Mouse (Mus musculus): ENCODE measurements around the gene Fam49a. TPM values are rescaled to one million over a fixed set of nuclear protein-coding genes. Genes with fewer than 3 reads are reported as not detected.

Gene Fam49a
- polyA plus RNA-seq, 1 experiment from 2014 or later = 12.6 TPM

GRCm38 (mm10) chr12:12351816-12352552 is 90.0 kb downstream of the Fam49a start:
- H3K9ac ChIP-seq (ENCODE audit: low read length) = no peak overlapping the region
- no peaks in the 10 kb centered on the region for H3K9me3 ChIP-seq (replicated peaks; ENCODE audit: control insufficient read depth, low read length)
- no peak overlapping the region for H3K4me3 ChIP-seq (replicated peaks; ENCODE audit: low read length)
- no peak overlapping the region for H3K27ac ChIP-seq (ENCODE audit: low read length)
- no peak for ATAC-seq (ENCODE audit: insufficient read depth, low FRiP score)
- no peaks in the 10 kb centered on the region for H3K27me3 ChIP-seq (ENCODE audit: control insufficient read depth, insufficient read depth, low read length)
- peaks cover 9% of the 10 kb centered on the region for H3K4me1 ChIP-seq (ENCODE audit: control insufficient read depth, insufficient read depth, low read length)
- H3K36me3 ChIP-seq (ENCODE audit: control insufficient read depth, insufficient read depth, low read length) = no peaks in the 10 kb centered on the region
- WGBS = 51% methylated on average over 11 of the region's 11 CpGs
- no peak overlapping the region for H3K4me2 ChIP-seq (ENCODE audit: low read depth, low read length)

- Histone ChIP-seq H3K27ac (ENCODE audit: low read length) (peak overlapping the region; percentile 47), H3K4me2 (ENCODE audit: low read depth, low read length) (no peak overlapping the region), H3K9ac (ENCODE audit: low read length) (no peak overlapping the region), H3K4me1 (ENCODE audit: control insufficient read depth, insufficient read depth, low read length) (peaks cover 9% of the 10 kb centered on the region), H3K27me3 (ENCODE audit: control insufficient read depth, insufficient read depth, low read length) (no peaks in the 10 kb centered on the region), H3K4me3 (replicated peaks; ENCODE audit: low read length) (no peak overlapping the region), H3K9me3 (replicated peaks; ENCODE audit: control insufficient read depth, low read length) (no peaks in the 10 kb centered on the region), H3K36me3 (ENCODE audit: control insufficient read depth, insufficient read depth, low read length) (no peaks in the 10 kb centered on the region)
- peak; percentile 56; the same call in 1 of the 2 replicates for ATAC-seq (ENCODE audit: insufficient read depth, low FRiP score)
- 34% methylated on average over 10 of the region's 10 CpGs for WGBS
Measured at GRCm38 (mm10) chr12:12354115-12354653, 92.2 kb downstream of the Fam49a start.

DNA sequence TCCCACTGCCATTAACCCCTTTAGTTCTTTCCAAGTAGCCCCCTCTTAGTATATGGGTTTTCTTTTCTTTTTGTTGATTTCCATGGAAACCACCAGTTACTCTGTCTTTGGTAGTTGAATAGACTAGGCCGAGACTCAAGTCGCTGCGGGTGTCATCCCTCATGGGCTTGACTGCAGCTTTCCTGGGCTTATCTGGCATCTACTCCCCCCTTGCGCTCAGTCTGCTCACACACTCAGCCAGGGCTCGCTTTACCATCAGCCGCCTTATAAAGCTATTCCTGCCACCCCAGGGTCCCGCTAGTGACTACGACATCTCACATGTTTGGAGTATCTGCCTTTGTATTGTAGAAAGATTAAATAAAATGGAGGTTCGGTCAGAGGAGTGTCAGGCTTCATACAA is 94.1 kb downstream of the Fam49a start:
- H3K27ac ChIP-seq (ENCODE audit: low read length) = peak overlapping the region; percentile 35
- H3K4me2 ChIP-seq (ENCODE audit: low read depth, low read length) = no peak overlapping the region
- no peaks in the 10 kb centered on the region for H3K9me3 ChIP-seq (replicated peaks; ENCODE audit: control insufficient read depth, low read length)
- no peaks in the 10 kb centered on the region for H3K36me3 ChIP-seq (ENCODE audit: control insufficient read depth, insufficient read depth, low read length)
- no peak overlapping the region for H3K9ac ChIP-seq (ENCODE audit: low read length)
- H3K4me1 ChIP-seq (ENCODE audit: control insufficient read depth, insufficient read depth, low read length) = peaks cover 9% of the 10 kb centered on the region
- no peak for ATAC-seq (ENCODE audit: insufficient read depth, low FRiP score)
- WGBS = 64% methylated on average over 9 of the region's 9 CpGs
- H3K4me3 ChIP-seq (replicated peaks; ENCODE audit: low read length) = no peak overlapping the region
- no peaks in the 10 kb centered on the region for H3K27me3 ChIP-seq (ENCODE audit: control insufficient read depth, insufficient read depth, low read length)

DNA sequence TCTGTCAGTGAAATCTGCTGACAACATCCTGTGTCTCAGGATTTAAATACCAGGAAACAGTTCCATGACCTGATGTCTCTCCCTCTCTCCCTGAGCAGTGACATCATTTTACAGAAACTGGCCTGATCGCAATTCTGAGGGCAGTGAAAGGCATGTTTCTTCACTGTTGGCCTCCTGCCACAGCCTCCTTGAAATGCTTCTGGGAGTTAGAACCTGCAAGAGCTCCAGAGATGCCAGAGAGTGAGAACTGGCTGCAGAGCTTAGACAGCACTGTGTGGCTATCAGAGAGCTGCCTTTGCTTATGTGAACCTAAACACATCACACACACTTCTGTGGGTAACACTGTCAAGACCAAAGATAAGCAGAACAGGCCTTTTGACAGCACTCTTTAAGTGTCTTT is 94.5 kb downstream of the Fam49a start:
- no peaks in the 10 kb centered on the region for H3K9me3 ChIP-seq (replicated peaks; ENCODE audit: control insufficient read depth, low read length)
- no peak overlapping the region for H3K4me2 ChIP-seq (ENCODE audit: low read depth, low read length)
- ATAC-seq (ENCODE audit: insufficient read depth, low FRiP score) = peak; percentile 37; the same call in 1 of the 2 replicates
- no peaks in the 10 kb centered on the region for H3K36me3 ChIP-seq (ENCODE audit: control insufficient read depth, insufficient read depth, low read length)
- H3K27ac ChIP-seq (ENCODE audit: low read length) = peak overlapping the region; percentile 35
- H3K9ac ChIP-seq (ENCODE audit: low read length) = no peak overlapping the region
- no peak overlapping the region for H3K4me3 ChIP-seq (replicated peaks; ENCODE audit: low read length)
- 30% methylated on average over 1 of the region's 1 CpGs for WGBS
- H3K4me1 ChIP-seq (ENCODE audit: control insufficient read depth, insufficient read depth, low read length) = peaks cover 9% of the 10 kb centered on the region
- no peaks in the 10 kb centered on the region for H3K27me3 ChIP-seq (ENCODE audit: control insufficient read depth, insufficient read depth, low read length)

GRCm38 (mm10) chr12:12356946-12357345 is 95.0 kb downstream of the Fam49a start:
- ATAC-seq (ENCODE audit: insufficient read depth, low FRiP score) = 0 out of 2 replicates have a peak, but pooled peaks have one; percentile 9

DNA sequence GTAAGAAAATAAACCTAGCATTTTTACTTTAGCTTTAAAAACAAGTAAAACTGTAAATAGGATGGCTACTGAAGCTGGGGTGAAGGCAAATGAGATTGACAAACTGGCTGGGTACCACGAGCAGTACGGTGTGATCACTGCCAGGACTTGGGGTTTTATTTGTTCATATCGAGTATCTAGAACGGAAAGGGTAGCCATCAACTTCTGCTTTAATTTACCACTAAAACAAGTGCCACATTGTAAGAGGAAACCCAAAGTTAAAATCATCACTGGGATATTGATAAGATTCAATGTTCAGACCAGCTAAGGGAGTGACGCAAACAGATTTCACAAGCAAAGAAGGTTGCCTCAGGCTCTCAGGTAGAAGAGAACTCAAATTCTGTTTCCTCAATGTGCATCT is 98.0 kb downstream of the Fam49a start:
- peaks cover 5% of the 10 kb centered on the region; the same call in 1 of the 2 replicates for H3K4me1 ChIP-seq (ENCODE audit: control insufficient read depth, insufficient read depth, low read length)
- ATAC-seq (ENCODE audit: insufficient read depth, low FRiP score) = no peak

More at GRCm38 (mm10) chr12:12356946-12357345, 95.0 kb downstream of the Fam49a start:
- Histone ChIP-seq H3K4me2 (ENCODE audit: low read depth, low read length) (no peak overlapping the region), H3K9me3 (replicated peaks; ENCODE audit: control insufficient read depth, low read length) (no peaks in the 10 kb centered on the region), H3K36me3 (ENCODE audit: control insufficient read depth, insufficient read depth, low read length) (no peaks in the 10 kb centered on the region), H3K27me3 (ENCODE audit: control insufficient read depth, insufficient read depth, low read length) (no peaks in the 10 kb centered on the region), H3K27ac (ENCODE audit: low read length) (no peak overlapping the region), H3K9ac (ENCODE audit: low read length) (no peak overlapping the region), H3K4me1 (ENCODE audit: control insufficient read depth, insufficient read depth, low read length) (peaks cover 9% of the 10 kb centered on the region), H3K4me3 (replicated peaks; ENCODE audit: low read length) (no peak overlapping the region)
- 74% methylated on average over 5 of the region's 5 CpGs for WGBS

DNA sequence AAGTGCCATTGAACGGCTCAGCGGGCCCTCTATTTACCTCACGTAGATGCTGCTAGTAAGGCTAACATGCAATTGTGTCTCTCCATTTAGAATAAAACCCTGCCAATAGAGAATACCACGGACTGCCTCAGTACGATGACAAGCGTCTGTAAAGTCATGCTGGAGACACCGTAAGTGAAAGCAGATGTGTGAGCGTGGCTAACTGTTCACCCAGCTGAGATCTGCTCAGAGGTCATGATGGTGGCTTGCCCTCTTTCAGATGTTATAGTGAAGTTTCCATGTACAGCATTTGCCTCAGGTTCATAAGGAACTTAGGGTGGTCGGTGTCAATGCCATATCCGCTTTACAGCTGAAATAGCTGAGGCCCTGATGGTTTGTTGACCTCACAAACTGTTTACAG is 100.4 kb downstream of the Fam49a start:
- H3K4me1 ChIP-seq (ENCODE audit: control insufficient read depth, insufficient read depth, low read length) = no peaks in the 10 kb centered on the region

More for the DNA sequence above, 98.0 kb downstream of the Fam49a start:
- Histone ChIP-seq H3K27me3 (ENCODE audit: control insufficient read depth, insufficient read depth, low read length) (no peaks in the 10 kb centered on the region), H3K36me3 (ENCODE audit: control insufficient read depth, insufficient read depth, low read length) (0 out of 2 replicates have a peak, but pooled peaks cover 5% of the 10 kb centered on the region), H3K9me3 (replicated peaks; ENCODE audit: control insufficient read depth, low read length) (no peaks in the 10 kb centered on the region), H3K4me3 (replicated peaks; ENCODE audit: low read length) (no peak overlapping the region), H3K9ac (ENCODE audit: low read length) (no peak overlapping the region), H3K4me2 (ENCODE audit: low read depth, low read length) (no peak overlapping the region), H3K27ac (ENCODE audit: low read length) (no peak overlapping the region)
- WGBS = 94% methylated on average over 5 of the region's 5 CpGs

GRCm38 (mm10) chr12:12364201-12364600 is 102.3 kb downstream of the Fam49a start:
- Histone ChIP-seq H3K27ac (ENCODE audit: low read length) (no peak overlapping the region), H3K36me3 (ENCODE audit: control insufficient read depth, insufficient read depth, low read length) (0 out of 2 replicates have a peak, but pooled peaks cover 7% of the 10 kb centered on the region), H3K27me3 (ENCODE audit: control insufficient read depth, insufficient read depth, low read length) (no peaks in the 10 kb centered on the region), H3K4me2 (ENCODE audit: low read depth, low read length) (no peak overlapping the region), H3K4me1 (ENCODE audit: control insufficient read depth, insufficient read depth, low read length) (no peaks in the 10 kb centered on the region), H3K4me3 (replicated peaks; ENCODE audit: low read length) (no peak overlapping the region), H3K9me3 (replicated peaks; ENCODE audit: control insufficient read depth, low read length) (no peaks in the 10 kb centered on the region), H3K9ac (ENCODE audit: low read length) (no peak overlapping the region)
- WGBS = 73% methylated on average over 8 of the region's 8 CpGs
- ATAC-seq (ENCODE audit: insufficient read depth, low FRiP score) = no peak

More for the DNA sequence above, 100.4 kb downstream of the Fam49a start:
- H3K9ac ChIP-seq (ENCODE audit: low read length) = no peak overlapping the region
- H3K4me3 ChIP-seq (replicated peaks; ENCODE audit: low read length) = no peak overlapping the region
- no peaks in the 10 kb centered on the region for H3K9me3 ChIP-seq (replicated peaks; ENCODE audit: control insufficient read depth, low read length)
- no peak overlapping the region for H3K27ac ChIP-seq (ENCODE audit: low read length)
- no peak overlapping the region for H3K4me2 ChIP-seq (ENCODE audit: low read depth, low read length)
- H3K36me3 ChIP-seq (ENCODE audit: control insufficient read depth, insufficient read depth, low read length) = 0 out of 2 replicates have a peak, but pooled peaks cover 7% of the 10 kb centered on the region
- H3K27me3 ChIP-seq (ENCODE audit: control insufficient read depth, insufficient read depth, low read length) = no peaks in the 10 kb centered on the region
- no peak for ATAC-seq (ENCODE audit: insufficient read depth, low FRiP score)
- 91% methylated on average over 10 of the region's 10 CpGs for WGBS

DNA sequence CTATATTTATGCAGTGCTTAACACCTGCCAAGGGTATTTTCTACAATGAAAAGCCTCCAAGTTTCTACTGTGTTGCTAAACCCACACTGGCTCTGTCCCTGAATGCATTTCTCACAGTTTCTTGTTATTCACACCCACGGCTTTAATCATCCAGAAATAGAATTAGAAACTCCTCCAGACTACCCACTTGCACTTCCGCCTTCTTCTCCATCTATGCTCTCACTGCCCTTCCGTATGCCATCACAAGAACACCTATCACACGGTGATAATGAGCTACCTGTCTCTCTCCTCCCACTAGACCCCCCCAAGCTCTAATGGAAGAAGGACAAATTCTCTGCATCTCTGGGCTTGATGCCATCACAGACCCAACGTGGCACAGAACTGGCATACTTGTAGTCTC is 105.5 kb downstream of the Fam49a start:
- H3K4me3 ChIP-seq (replicated peaks; ENCODE audit: low read length) = no peak overlapping the region
- ATAC-seq (ENCODE audit: insufficient read depth, low FRiP score) = no peak
- no peaks in the 10 kb centered on the region for H3K9me3 ChIP-seq (replicated peaks; ENCODE audit: control insufficient read depth, low read length)
- H3K27ac ChIP-seq (ENCODE audit: low read length) = no peak overlapping the region
- no peak overlapping the region for H3K4me2 ChIP-seq (ENCODE audit: low read depth, low read length)
- H3K9ac ChIP-seq (ENCODE audit: low read length) = no peak overlapping the region
- WGBS = 81% methylated on average over 5 of the region's 5 CpGs
- 0 out of 2 replicates have a peak, but pooled peaks cover 7% of the 10 kb centered on the region for H3K36me3 ChIP-seq (ENCODE audit: control insufficient read depth, insufficient read depth, low read length)
- H3K4me1 ChIP-seq (ENCODE audit: control insufficient read depth, insufficient read depth, low read length) = no peaks in the 10 kb centered on the region
- no peaks in the 10 kb centered on the region for H3K27me3 ChIP-seq (ENCODE audit: control insufficient read depth, insufficient read depth, low read length)

Measured in stomach, embryonic 16.5 days (tissue).